Mouse (Mus musculus): Measurements from ENCODE around the gene Sugt1.

- TF ChIP-seq POLR2A (IDR thresholded peaks at IDR 0.05; ENCODE audit: borderline replicate concordance, control insufficient read depth, low read depth, low read length) = no peak
- TF ChIP-seq CTCF (IDR thresholded peaks at IDR 0.05; ENCODE audit: control insufficient read depth, insufficient read depth, low read length) = no peak
Observed at GRCm38 (mm10) chr14:79605881-79606280, 18.4 kb downstream of the Sugt1 start.

Data from bone marrow, adult 2 months (tissue).